Mouse (Mus musculus): ENCODE measurements at regions not wholly inside any gene's neighbourhood (a gene's known extent, or its start where the extent isn't known, plus 50 kb on each side); places are given as distances from the start of the nearest gene placed in this dataset.

DNA sequence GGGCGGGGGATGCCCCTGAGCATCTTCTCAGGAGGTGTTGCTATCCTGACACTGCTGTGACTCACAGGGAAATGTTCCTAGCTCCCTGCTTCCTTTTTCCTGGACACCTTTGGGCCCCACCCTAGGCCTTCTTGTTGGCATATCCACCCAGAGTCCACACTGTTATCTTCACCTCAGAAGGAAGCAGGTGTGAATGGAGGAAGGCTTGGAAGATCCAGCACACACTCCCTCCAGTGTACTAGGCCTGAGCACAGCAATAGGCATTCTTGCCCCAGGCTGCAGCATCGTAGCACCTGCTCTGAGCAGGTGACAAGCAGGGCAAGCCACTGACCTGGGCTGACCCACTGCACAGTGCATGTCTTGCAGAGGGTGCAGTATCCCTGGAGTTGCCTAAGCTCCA is 172.6 kb upstream of the Klf3 start:
- no peak overlapping the region for H3K9ac ChIP-seq
- H3K4me2 ChIP-seq (replicated peaks): no peak overlapping the region
- H3K4me1 ChIP-seq: no peaks in the 10 kb centered on the region
- no peak for ATAC-seq (ENCODE audit: low FRiP score, low read depth)
- H3K9me3 ChIP-seq: no peaks in the 10 kb centered on the region
- no peaks in the 10 kb centered on the region for H3K36me3 ChIP-seq
- no peak overlapping the region for H3K4me3 ChIP-seq
- 96% methylated on average over 2 of the region's 2 CpGs for WGBS
- no peak overlapping the region for H3K27ac ChIP-seq
- no peaks in the 10 kb centered on the region for H3K27me3 ChIP-seq (replicated peaks)

GRCm38 (mm10) chr5:64632171-64632570 is 171.0 kb upstream of the Klf3 start:
- Histone ChIP-seq H3K4me2 (replicated peaks) (no peak overlapping the region), H3K9ac (no peak overlapping the region), H3K27me3 (replicated peaks) (no peaks in the 10 kb centered on the region), H3K4me1 (no peaks in the 10 kb centered on the region), H3K4me3 (no peak overlapping the region), H3K27ac (no peak overlapping the region), H3K36me3 (no peaks in the 10 kb centered on the region), H3K9me3 (no peaks in the 10 kb centered on the region)
- no peak for ATAC-seq (ENCODE audit: low FRiP score, low read depth)
- WGBS: 91% methylated on average over 5 of the region's 5 CpGs

DNA sequence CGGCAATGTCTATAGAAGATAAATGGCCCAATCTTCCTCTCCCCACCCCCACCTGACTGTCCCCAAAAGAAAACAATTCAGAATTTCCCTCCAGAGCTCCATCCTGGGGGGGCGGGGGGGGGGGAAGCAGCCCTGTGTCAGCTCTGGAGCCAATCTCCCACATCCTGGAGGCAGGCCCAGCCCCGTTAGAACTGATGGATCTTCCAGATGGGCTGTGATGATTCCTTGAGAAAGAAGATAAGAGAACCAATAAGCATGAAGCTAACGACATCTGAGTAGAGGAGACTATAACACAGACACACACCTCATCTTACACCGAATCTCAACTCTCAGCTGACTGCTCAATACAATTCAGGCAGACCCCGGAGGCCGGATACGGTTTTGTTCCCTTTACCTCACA is 169.2 kb upstream of the Klf3 start:
- H3K4me2 ChIP-seq (replicated peaks): no peak overlapping the region
- WGBS: 69% methylated on average over 8 of the region's 8 CpGs
- no peak overlapping the region for H3K27ac ChIP-seq

GRCm38 (mm10) chr5:64634721-64635120 is 168.5 kb upstream of the Klf3 start:
- no peaks in the 10 kb centered on the region for H3K27me3 ChIP-seq (replicated peaks)
- no peak overlapping the region for H3K4me2 ChIP-seq (replicated peaks)
- no peaks in the 10 kb centered on the region for H3K4me1 ChIP-seq
- H3K9me3 ChIP-seq: no peaks in the 10 kb centered on the region
- H3K36me3 ChIP-seq: no peaks in the 10 kb centered on the region
- no peak overlapping the region for H3K4me3 ChIP-seq
- ATAC-seq (ENCODE audit: low FRiP score, low read depth): no peak
- WGBS: 79% methylated on average over 4 of the region's 4 CpGs
- no peak overlapping the region for H3K9ac ChIP-seq
- no peak overlapping the region for H3K27ac ChIP-seq

More for the DNA sequence above, 169.2 kb upstream of the Klf3 start:
- ATAC-seq (ENCODE audit: low FRiP score, low read depth): no peak
- Histone ChIP-seq H3K27me3 (replicated peaks) (no peaks in the 10 kb centered on the region), H3K9me3 (no peaks in the 10 kb centered on the region), H3K4me1 (no peaks in the 10 kb centered on the region), H3K9ac (no peak overlapping the region), H3K36me3 (no peaks in the 10 kb centered on the region), H3K4me3 (no peak overlapping the region)

- WGBS: 96% methylated on average over 3 of the region's 3 CpGs
- H3K9me3 ChIP-seq: no peaks in the 10 kb centered on the region
- H3K27ac ChIP-seq: no peak overlapping the region
- no peaks in the 10 kb centered on the region for H3K4me1 ChIP-seq
- H3K9ac ChIP-seq: no peak overlapping the region
- no peak overlapping the region for H3K4me3 ChIP-seq
- ATAC-seq (ENCODE audit: low FRiP score, low read depth): no peak
- H3K27me3 ChIP-seq (replicated peaks): no peaks in the 10 kb centered on the region
- H3K4me2 ChIP-seq (replicated peaks): no peak overlapping the region
- no peaks in the 10 kb centered on the region for H3K36me3 ChIP-seq
Observed at GRCm38 (mm10) chr5:64636301-64636700, 166.9 kb upstream of the Klf3 start.

- ATAC-seq (ENCODE audit: low FRiP score, low read depth): no peak
- WGBS: 91% methylated on average over 1 of the region's 1 CpGs
- Histone ChIP-seq H3K9ac (no peak overlapping the region), H3K4me2 (replicated peaks) (no peak overlapping the region), H3K27me3 (replicated peaks) (no peaks in the 10 kb centered on the region), H3K4me3 (no peak overlapping the region), H3K4me1 (peaks cover 10% of the 10 kb centered on the region), H3K36me3 (no peaks in the 10 kb centered on the region), H3K9me3 (no peaks in the 10 kb centered on the region), H3K27ac (no peak overlapping the region)
Observed at GRCm38 (mm10) chr5:64643584-64643983, 159.6 kb upstream of the Klf3 start.

GRCm38 (mm10) chr5:64647417-64648125 is 155.6 kb upstream of the Klf3 start:
- Histone ChIP-seq H3K36me3 (no peaks in the 10 kb centered on the region), H3K9ac (0 out of 2 replicates have a peak overlapping the region, but pooled peaks have one; percentile 22), H3K4me1 (peaks cover 12% of the 10 kb centered on the region), H3K4me2 (replicated peaks) (peak overlapping the region; percentile 61), H3K9me3 (no peaks in the 10 kb centered on the region), H3K27me3 (replicated peaks) (no peaks in the 10 kb centered on the region), H3K27ac (peak overlapping the region; percentile 47; the same call in 1 of the 2 replicates), H3K4me3 (peak overlapping the region; percentile 32)
- peak; percentile 87 for ATAC-seq (ENCODE audit: low FRiP score, low read depth)
- under 1% methylated on average over 18 of the region's 18 CpGs for WGBS

- Histone ChIP-seq H3K27ac (no peak overlapping the region), H3K4me1 (peaks cover 12% of the 10 kb centered on the region), H3K4me3 (no peak overlapping the region), H3K4me2 (replicated peaks) (0 out of 2 replicates have a peak overlapping the region, but pooled peaks have one; percentile 1), H3K9me3 (no peaks in the 10 kb centered on the region), H3K27me3 (replicated peaks) (no peaks in the 10 kb centered on the region), H3K36me3 (no peaks in the 10 kb centered on the region), H3K9ac (no peak overlapping the region)
- WGBS: 5% methylated on average over 8 of the region's 8 CpGs
- no peak for ATAC-seq (ENCODE audit: low FRiP score, low read depth)
Observed at GRCm38 (mm10) chr5:64648492-64648891, 154.7 kb upstream of the Klf3 start.

GRCm38 (mm10) chr5:64651407-64651806 is 151.8 kb upstream of the Klf3 start:
- H3K4me3 ChIP-seq: no peak overlapping the region
- H3K27ac ChIP-seq: no peak overlapping the region
- H3K4me2 ChIP-seq (replicated peaks): no peak overlapping the region
- no peak for ATAC-seq (ENCODE audit: low FRiP score, low read depth)
- no peaks in the 10 kb centered on the region for H3K9me3 ChIP-seq
- no peaks in the 10 kb centered on the region for H3K27me3 ChIP-seq (replicated peaks)
- H3K36me3 ChIP-seq: no peaks in the 10 kb centered on the region
- H3K4me1 ChIP-seq: peaks cover 12% of the 10 kb centered on the region
- 81% methylated on average over 3 of the region's 3 CpGs for WGBS
- no peak overlapping the region for H3K9ac ChIP-seq

DNA sequence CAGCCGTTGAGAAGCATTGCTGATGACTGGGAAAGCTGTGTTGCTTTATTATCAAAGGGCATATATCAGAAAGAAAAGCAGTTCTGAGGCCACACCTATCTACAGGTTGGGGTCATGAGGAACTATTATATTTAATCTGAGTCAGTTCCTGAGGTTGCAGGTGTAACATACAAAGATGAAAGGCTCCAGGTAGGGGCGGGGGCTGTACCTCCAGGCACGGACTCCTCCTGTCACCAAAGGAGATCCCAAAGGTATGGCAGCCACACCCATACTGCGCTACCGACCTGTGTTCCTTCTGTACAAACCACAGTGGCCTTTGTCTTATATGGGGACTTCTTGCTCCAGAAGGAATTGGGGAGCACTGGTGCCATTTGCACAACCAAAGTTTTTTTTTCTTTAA is 149.4 kb upstream of the Klf3 start:
- H3K27me3 ChIP-seq (replicated peaks): no peaks in the 10 kb centered on the region
- peaks cover under 1% of the 10 kb centered on the region; the same call in 1 of the 2 replicates for H3K4me1 ChIP-seq
- no peaks in the 10 kb centered on the region for H3K9me3 ChIP-seq
- 98% methylated on average over 5 of the region's 5 CpGs for WGBS
- H3K4me2 ChIP-seq (replicated peaks): no peak overlapping the region
- H3K9ac ChIP-seq: no peak overlapping the region
- no peak overlapping the region for H3K27ac ChIP-seq
- H3K4me3 ChIP-seq: no peak overlapping the region
- no peak for ATAC-seq (ENCODE audit: low FRiP score, low read depth)
- H3K36me3 ChIP-seq: no peaks in the 10 kb centered on the region

DNA sequence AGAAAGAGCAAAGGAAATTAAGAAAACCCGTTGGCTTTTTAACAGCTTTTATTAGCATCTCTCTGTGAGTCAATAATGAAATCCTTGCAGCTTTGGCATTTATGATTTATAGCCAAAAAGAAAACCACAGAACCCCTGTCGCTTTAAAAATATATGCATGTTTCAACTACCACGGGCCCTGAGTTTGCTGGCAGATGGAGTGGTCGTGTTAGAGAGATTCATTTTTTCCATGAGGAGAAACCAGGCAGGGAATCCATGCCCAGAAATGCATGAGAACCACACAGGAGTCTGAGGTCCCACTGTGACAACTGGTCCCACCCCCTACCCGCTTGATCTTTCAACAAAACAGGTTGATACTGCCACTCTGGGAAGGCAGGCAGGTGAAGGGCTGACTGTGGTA is 147.9 kb upstream of the Klf3 start:
- Histone ChIP-seq H3K36me3 (no peaks in the 10 kb centered on the region), H3K9me3 (no peaks in the 10 kb centered on the region), H3K27me3 (replicated peaks) (no peaks in the 10 kb centered on the region), H3K9ac (no peak overlapping the region), H3K27ac (no peak overlapping the region), H3K4me1 (no peaks in the 10 kb centered on the region), H3K4me2 (replicated peaks) (no peak overlapping the region), H3K4me3 (no peak overlapping the region)
- 70% methylated on average over 5 of the region's 5 CpGs for WGBS
- ATAC-seq (ENCODE audit: low FRiP score, low read depth): no peak

DNA sequence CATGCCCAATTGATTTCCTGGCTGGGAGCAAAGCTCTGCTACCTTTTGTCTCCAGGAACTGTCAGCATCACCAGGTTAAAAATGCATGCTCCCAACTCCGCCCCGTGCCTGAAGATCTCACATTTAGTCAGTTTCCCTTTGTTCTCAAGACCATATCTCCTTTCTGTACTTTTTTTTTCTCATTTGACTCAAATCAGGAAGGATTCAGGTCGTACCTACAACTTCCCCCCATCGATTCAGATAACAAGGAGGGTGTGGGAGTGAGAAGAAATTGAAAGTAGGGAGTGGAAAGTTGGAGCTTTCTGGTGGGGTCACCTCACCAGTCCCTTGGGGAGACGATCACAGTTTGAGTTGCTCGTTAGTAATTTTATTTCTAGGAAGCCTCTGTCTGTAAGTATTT is 141.2 kb upstream of the Klf3 start:
- no peak overlapping the region for H3K4me2 ChIP-seq (replicated peaks)
- no peaks in the 10 kb centered on the region for H3K36me3 ChIP-seq
- no peaks in the 10 kb centered on the region for H3K27me3 ChIP-seq (replicated peaks)
- H3K4me1 ChIP-seq: no peaks in the 10 kb centered on the region
- H3K9ac ChIP-seq: no peak overlapping the region
- H3K9me3 ChIP-seq: no peaks in the 10 kb centered on the region
- no peak for ATAC-seq (ENCODE audit: low FRiP score, low read depth)
- H3K4me3 ChIP-seq: no peak overlapping the region
- no peak overlapping the region for H3K27ac ChIP-seq
- 50% methylated on average over 6 of the region's 6 CpGs for WGBS

- H3K4me1 ChIP-seq: no peaks in the 10 kb centered on the region
- no peaks in the 10 kb centered on the region for H3K27me3 ChIP-seq (replicated peaks)
- H3K9ac ChIP-seq: no peak overlapping the region
- no peak for ATAC-seq (ENCODE audit: low FRiP score, low read depth)
- H3K4me3 ChIP-seq: no peak overlapping the region
- no peak overlapping the region for H3K4me2 ChIP-seq (replicated peaks)
- WGBS: 62% methylated on average over 7 of the region's 7 CpGs
- no peak overlapping the region for H3K27ac ChIP-seq
- no peaks in the 10 kb centered on the region for H3K36me3 ChIP-seq
- H3K9me3 ChIP-seq: no peaks in the 10 kb centered on the region
Observed at GRCm38 (mm10) chr5:64662476-64662875, 140.7 kb upstream of the Klf3 start.

Data from neural tube, embryonic 12.5 days (tissue).